Mouse (Mus musculus): ENCODE measurements around the gene Aff2. TPM values are rescaled to one million over a fixed set of nuclear protein-coding genes. Genes with fewer than 3 reads are reported as not detected.

The Aff2 gene
- 7.4 and 8.2 TPM in 2 replicates for polyA plus RNA-seq (2011; ENCODE audit: insufficient read length, low read depth, missing spikeins)

DNA sequence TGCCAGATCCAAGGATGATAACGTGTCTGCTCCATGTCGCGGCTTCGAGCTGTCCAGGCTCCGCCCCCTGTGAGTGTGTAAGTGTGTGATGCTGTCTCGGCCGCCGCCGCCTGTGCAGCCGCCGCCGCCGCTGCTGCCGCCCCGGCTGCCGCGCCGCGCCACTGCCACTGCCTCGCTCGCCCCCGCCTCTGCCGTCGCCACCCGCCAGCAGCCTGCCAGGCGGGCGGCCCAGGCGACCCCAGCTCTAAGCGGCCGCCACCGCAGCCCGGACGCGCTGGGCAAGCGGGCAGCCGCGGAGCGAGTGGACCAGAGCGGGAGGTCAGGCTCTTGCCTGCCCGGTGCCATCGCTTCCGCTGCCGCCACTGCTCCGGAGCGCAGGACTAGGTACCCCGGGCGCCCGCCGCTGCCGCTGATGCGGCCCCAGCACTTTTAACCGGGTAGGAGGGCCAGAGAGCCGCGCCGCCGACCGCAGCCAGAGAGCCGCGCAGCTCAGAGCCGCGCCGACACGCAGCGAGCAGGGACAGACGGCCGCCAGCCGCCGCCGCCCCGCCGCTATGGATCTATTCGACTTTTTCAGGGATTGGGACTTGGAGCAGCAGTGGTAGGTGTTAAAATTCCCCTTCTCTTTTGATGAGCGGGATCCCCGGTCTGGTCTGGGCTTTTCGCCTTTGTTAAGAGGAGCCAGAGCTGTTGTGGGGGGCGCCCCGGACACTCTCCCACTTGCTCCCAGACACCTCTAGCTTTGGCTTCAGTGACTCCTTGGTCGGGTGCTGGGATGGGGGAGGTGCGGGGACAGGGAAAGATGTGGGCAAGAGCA lies at the start of gene Aff2:
Gene Aff2, plus strand, starts transcription at position 57 of the 817 bp plus-strand sequence.
- Histone ChIP-seq H3K4me3 (ENCODE audit: insufficient read depth, low read length) (peak within 1 kb of the TSS; percentile 61), H3K4me1 (ENCODE audit: control insufficient read depth, insufficient read depth, low read length) (no peaks in the 10 kb centered on the region), H3K27ac (ENCODE audit: insufficient read depth, low read length) (no peak within 1 kb of the TSS)
- TF ChIP-seq CTCF (IDR thresholded peaks at IDR 0.05; ENCODE audit: borderline replicate concordance, insufficient read depth, low read length), result no peak
- no peak for TF ChIP-seq POLR2A (IDR thresholded peaks at IDR 0.05; ENCODE audit: low read depth, low read length)

DNA sequence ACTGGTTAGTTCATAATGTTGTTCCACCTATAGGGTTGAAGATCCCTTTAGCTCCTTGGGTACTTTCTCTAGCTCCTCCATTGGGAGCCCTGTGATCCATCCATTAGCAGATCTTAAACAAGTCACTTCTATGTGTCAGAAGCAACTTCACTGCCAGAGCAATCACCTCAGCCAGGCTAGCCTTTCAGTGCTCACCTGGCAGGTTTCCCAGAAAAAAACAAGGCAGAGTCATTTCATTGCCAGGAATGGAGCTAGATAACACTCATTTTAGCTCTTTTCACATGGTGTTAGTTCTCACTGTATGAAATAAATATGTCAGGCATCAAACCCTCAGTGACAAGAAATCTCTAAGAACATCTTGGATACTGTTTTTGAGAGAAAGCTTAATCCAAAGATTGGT lies 22.8 kb upstream of the Aff2 start:
- H3K4me1 ChIP-seq (ENCODE audit: control insufficient read depth, insufficient read depth, low read length), result no peaks in the 10 kb centered on the region; the same call in 1 of the 2 replicates
- TF ChIP-seq POLR2A (IDR thresholded peaks at IDR 0.05; ENCODE audit: low read depth, low read length), result no peak
- no peak for TF ChIP-seq CTCF (IDR thresholded peaks at IDR 0.05; ENCODE audit: borderline replicate concordance, insufficient read depth, low read length)
- no peak overlapping the region for H3K4me3 ChIP-seq (ENCODE audit: insufficient read depth, low read length)
- H3K27ac ChIP-seq (ENCODE audit: insufficient read depth, low read length), result no peak overlapping the region

DNA sequence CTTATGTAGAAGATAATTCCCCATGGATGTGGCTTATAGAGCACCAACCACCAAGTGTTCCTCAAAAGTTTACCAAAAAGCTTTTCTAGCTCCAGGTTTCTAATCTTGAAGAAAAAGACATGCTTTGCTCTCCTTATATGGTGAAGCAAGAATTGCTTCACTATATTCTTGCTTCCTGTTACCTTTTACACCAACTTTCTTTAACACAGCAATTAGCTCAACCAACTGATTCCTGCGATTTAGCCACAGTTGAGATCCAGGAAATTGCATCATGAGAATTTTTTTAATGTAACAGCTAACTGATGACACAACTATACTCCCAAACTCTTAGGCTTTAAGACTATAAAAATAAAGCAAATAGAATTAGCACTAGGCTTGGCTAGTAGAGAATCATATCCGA lies 4.5 kb upstream of the Aff2 start:
- TF ChIP-seq CTCF (IDR thresholded peaks at IDR 0.05; ENCODE audit: borderline replicate concordance, insufficient read depth, low read length), result no peak
- TF ChIP-seq POLR2A (IDR thresholded peaks at IDR 0.05; ENCODE audit: low read depth, low read length), result no peak
- Histone ChIP-seq H3K27ac (ENCODE audit: insufficient read depth, low read length) (no peak overlapping the region), H3K4me1 (ENCODE audit: control insufficient read depth, insufficient read depth, low read length) (no peaks in the 10 kb centered on the region), H3K4me3 (ENCODE audit: insufficient read depth, low read length) (no peak overlapping the region)

DNA sequence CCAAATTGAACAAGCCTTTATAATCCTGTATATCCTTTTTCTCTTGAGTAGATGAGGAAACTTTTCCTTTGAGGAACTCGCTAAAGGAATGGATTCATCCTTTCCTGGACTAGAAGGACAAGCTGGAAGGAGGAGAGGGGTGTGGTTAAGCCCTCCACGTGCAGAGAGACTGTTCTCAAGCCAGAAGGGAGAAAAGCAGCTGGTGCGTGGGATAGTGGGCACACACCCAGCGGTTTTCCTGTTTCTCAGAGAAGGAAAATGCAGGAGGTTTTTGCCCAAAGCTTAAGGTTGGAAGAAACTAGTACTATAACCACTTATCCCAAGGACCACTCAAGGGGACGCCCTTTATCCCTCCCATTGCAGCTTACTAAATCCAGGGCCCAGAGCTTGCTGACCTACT lies 734 bp upstream of the Aff2 start:
- TF ChIP-seq CTCF (IDR thresholded peaks at IDR 0.05; ENCODE audit: borderline replicate concordance, insufficient read depth, low read length), result no peak
- TF ChIP-seq POLR2A (IDR thresholded peaks at IDR 0.05; ENCODE audit: low read depth, low read length), result no peak
- no peak overlapping the region for H3K27ac ChIP-seq (ENCODE audit: insufficient read depth, low read length)
- no peak overlapping the region for H3K4me3 ChIP-seq (ENCODE audit: insufficient read depth, low read length)
- H3K4me1 ChIP-seq (ENCODE audit: control insufficient read depth, insufficient read depth, low read length), result no peaks in the 10 kb centered on the region

DNA sequence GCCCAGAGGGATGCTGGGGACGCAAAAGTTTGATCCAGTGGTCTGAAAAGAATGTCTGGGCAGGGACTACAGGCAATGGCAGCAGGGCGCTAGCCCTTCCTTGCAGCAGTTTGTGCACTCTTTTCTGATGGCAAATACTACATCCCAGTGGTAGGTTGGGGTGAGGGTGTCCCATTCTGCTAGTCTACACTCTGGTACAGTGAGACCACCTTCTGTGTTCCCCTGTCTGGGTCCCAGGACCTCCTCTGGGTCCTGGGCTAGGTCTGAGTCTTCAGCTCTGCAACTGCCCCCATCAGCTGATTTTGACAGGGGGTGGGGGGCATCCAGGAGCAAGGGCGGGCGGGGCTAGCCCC lies 233 bp upstream of the Aff2 start:
- H3K4me1 ChIP-seq (ENCODE audit: control insufficient read depth, insufficient read depth, low read length), result no peaks in the 10 kb centered on the region
- H3K27ac ChIP-seq (ENCODE audit: insufficient read depth, low read length), result no peak overlapping the region
- peak overlapping the region; percentile 38 for H3K4me3 ChIP-seq (ENCODE audit: insufficient read depth, low read length)
- TF ChIP-seq CTCF (IDR thresholded peaks at IDR 0.05; ENCODE audit: borderline replicate concordance, insufficient read depth, low read length) (no peak), POLR2A (IDR thresholded peaks at IDR 0.05; ENCODE audit: low read depth, low read length) (no peak)

DNA sequence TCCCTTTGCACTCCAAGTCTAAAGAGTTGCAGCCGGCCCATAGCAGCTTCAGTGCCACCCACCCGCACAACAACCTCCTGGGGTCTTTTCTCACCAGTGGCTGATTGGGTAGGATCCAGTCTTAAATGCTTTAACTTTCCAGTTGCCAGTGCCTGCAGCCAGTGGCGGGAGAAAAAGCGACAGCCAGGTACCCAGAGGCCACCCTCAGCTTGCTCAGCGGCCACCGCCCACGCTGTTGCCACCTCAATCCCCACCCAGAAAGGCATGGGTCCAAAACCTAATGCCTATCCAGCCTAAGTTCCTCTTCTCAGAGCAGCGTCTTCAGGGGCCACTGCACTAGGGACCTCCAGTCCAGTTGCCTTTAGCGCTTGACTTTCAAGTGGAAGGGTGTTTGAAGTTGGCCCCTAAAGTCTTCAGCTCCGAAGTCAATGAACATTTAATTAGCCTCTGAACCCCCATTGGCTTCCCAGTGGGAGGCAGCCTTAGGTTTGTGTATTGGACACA lies 1.0 kb downstream of the Aff2 start:
- TF ChIP-seq POLR2A (IDR thresholded peaks at IDR 0.05; ENCODE audit: low read depth, low read length), result no peak
- H3K4me3 ChIP-seq (ENCODE audit: insufficient read depth, low read length), result peak overlapping the region; percentile 61
- no peaks in the 10 kb centered on the region for H3K4me1 ChIP-seq (ENCODE audit: control insufficient read depth, insufficient read depth, low read length)
- H3K27ac ChIP-seq (ENCODE audit: insufficient read depth, low read length), result no peak overlapping the region

DNA sequence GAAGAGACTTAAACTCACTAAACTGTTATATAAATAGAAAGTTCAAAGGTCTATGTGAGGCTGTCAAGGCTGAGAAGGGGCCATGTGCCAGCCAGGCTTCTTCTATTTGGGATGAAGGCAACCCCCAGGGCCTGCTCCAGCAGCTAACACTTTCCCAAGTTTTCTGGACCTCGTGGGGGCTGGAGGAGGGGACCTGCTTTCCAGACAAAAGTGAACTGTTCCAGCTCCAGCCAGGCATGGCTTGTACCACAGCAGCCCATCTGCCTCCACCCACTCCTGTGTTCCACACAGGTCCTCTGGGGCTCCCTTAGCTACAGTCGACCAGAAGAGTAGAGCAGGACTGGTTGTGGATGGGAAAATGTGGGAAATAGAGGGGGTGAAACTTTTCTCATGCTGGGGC lies 4.1 kb downstream of the Aff2 start:
- no peak for TF ChIP-seq POLR2A (IDR thresholded peaks at IDR 0.05; ENCODE audit: low read depth, low read length)
- no peak for TF ChIP-seq CTCF (IDR thresholded peaks at IDR 0.05; ENCODE audit: borderline replicate concordance, insufficient read depth, low read length)
- Histone ChIP-seq H3K4me1 (ENCODE audit: control insufficient read depth, insufficient read depth, low read length) (no peaks in the 10 kb centered on the region), H3K4me3 (ENCODE audit: insufficient read depth, low read length) (no peak overlapping the region), H3K27ac (ENCODE audit: insufficient read depth, low read length) (no peak overlapping the region)

DNA sequence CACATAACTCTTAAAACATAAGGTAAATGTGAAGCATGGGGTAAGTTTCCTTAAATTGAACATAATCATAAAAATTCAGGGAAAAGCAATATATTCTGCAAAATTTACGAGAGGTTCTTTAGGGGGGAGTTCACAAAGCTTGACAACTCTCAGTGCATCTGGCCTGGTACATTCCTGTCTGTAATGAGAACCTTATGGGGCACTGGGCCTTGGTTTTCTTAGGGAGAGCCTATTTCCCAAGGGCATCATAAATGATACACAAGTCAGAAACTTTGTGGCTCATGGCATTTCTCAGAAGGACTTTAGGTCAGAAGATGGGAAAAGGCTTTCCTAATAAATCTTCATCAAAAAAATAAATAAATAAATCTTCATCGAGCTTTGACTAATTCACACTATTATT lies 13.2 kb downstream of the Aff2 start:
- TF ChIP-seq CTCF (IDR thresholded peaks at IDR 0.05; ENCODE audit: borderline replicate concordance, insufficient read depth, low read length) (no peak), POLR2A (IDR thresholded peaks at IDR 0.05; ENCODE audit: low read depth, low read length) (no peak)
- H3K27ac ChIP-seq (ENCODE audit: insufficient read depth, low read length), result no peak overlapping the region
- no peak overlapping the region for H3K4me3 ChIP-seq (ENCODE audit: insufficient read depth, low read length)
- H3K4me1 ChIP-seq (ENCODE audit: control insufficient read depth, insufficient read depth, low read length), result no peaks in the 10 kb centered on the region

DNA sequence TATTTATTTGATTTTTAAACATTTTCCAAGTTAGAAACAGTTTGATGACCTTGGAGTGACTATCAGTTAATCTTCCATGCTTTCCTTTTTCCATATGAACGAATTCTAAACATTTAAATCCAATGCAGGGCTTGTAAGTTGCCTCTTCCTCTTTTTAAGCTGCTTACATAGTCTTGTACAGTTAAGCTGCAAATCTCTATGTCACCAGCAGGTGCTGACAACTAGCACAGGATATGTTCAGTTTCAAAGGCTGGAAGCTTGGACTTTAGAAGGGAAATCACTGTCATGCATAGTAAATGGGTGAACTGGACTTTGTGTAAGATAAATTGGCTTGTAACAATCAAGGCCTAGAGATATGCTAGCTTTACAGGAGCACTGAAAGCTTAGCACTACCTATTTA lies 29.6 kb downstream of the Aff2 start:
- TF ChIP-seq POLR2A (IDR thresholded peaks at IDR 0.05; ENCODE audit: low read depth, low read length) (no peak), CTCF (IDR thresholded peaks at IDR 0.05; ENCODE audit: borderline replicate concordance, insufficient read depth, low read length) (no peak)
- Histone ChIP-seq H3K4me3 (ENCODE audit: insufficient read depth, low read length) (no peak overlapping the region), H3K4me1 (ENCODE audit: control insufficient read depth, insufficient read depth, low read length) (no peaks in the 10 kb centered on the region), H3K27ac (ENCODE audit: insufficient read depth, low read length) (no peak overlapping the region)

DNA sequence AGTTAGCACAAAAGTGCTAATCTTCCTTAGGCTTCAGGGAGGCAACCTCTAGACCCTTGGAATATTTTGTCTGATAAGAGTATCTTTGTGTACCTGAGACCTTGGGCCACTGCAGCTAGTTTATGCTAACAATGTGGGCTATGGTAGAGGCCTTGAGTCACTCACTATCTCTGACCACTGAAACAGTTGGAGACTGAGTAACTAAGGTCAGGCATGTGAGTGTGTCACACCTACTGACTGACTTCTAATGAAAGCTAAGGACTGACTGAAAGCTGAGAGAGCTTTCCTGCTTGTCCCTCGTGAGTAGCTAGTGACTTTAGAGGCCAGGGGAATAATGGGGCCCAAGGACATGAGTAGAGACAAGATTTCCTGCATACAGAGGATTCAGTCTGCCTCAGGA lies 54.9 kb downstream of the Aff2 start:
- Histone ChIP-seq H3K4me1 (ENCODE audit: control insufficient read depth, insufficient read depth, low read length) (no peaks in the 10 kb centered on the region), H3K27ac (ENCODE audit: insufficient read depth, low read length) (no peak overlapping the region), H3K4me3 (ENCODE audit: insufficient read depth, low read length) (no peak overlapping the region)
- TF ChIP-seq CTCF (IDR thresholded peaks at IDR 0.05; ENCODE audit: borderline replicate concordance, insufficient read depth, low read length), result no peak
- TF ChIP-seq POLR2A (IDR thresholded peaks at IDR 0.05; ENCODE audit: low read depth, low read length), result no peak
